Mouse (Mus musculus) C2C12 (cell line): ENCODE measurements around the gene Col16a1. TPM values are rescaled to one million over a fixed set of nuclear protein-coding genes. Genes with fewer than 3 reads are reported as not detected.

Experiments
- H3K27me3 ChIP-seq: one replicate; pipeline ENCODE4 v1.6.1; 2011; ENCODE audit not compliant: control insufficient read depth, insufficient read depth, insufficient read length
- H3K36me3 ChIP-seq: one replicate; pipeline ENCODE4 v1.6.1; 2011; ENCODE audit not compliant: control insufficient read depth, insufficient read depth
- H3K4me3 ChIP-seq: one replicate; pipeline ENCODE4 v1.5.1; 2011; ENCODE audit warnings: mild to moderate bottlenecking, control low read depth; ENCODE audit not compliant: poor library complexity, insufficient read depth, severe bottlenecking
- H3K79me2 ChIP-seq: one replicate; pipeline ENCODE4 v1.6.1; 2011; ENCODE audit not compliant: control insufficient read depth, insufficient read depth
- H3K79me3 ChIP-seq: one replicate; pipeline ENCODE4 v1.6.1; 2011; ENCODE audit warnings: low read depth, control low read depth
- H3ac ChIP-seq: one replicate; pipeline ENCODE3; 2011; ENCODE audit warnings: low read depth; ENCODE audit not compliant: control insufficient read depth, insufficient read length
- CEBPB ChIP-seq: IDR thresholded peaks from one replicate; pipeline ENCODE4 v1.6.1; 2011; ENCODE audit warnings: low read depth, mild to moderate bottlenecking, control low read depth, moderate library complexity
- CTCF ChIP-seq: IDR thresholded peaks from one replicate; pipeline ENCODE4 v1.5.1; 2011; ENCODE audit not compliant: control insufficient read depth, insufficient read depth, insufficient read length
- FOSL1 ChIP-seq: IDR thresholded peaks from one replicate; pipeline ENCODE4 v1.8.0; 2011; ENCODE audit warnings: mild to moderate bottlenecking, low read length; ENCODE audit not compliant: poor library complexity, insufficient read depth, severe bottlenecking
- MAX ChIP-seq: IDR thresholded peaks from one replicate; pipeline ENCODE4 v1.6.1; 2011; ENCODE audit warnings: mild to moderate bottlenecking, control low read depth
- MYOD1 ChIP-seq: IDR thresholded peaks from one replicate; pipeline ENCODE4 v1.6.1; 2011; ENCODE audit warnings: low read depth; ENCODE audit not compliant: control insufficient read depth, insufficient read length
- MYOG ChIP-seq: IDR thresholded peaks from one replicate; pipeline ENCODE4 v1.6.1; 2011; ENCODE audit not compliant: control insufficient read depth, insufficient read length; ENCODE audit errors: extremely low read depth
- USF1 ChIP-seq: IDR thresholded peaks from one replicate; pipeline ENCODE4 v1.6.1; 2011; ENCODE audit warnings: low read depth, mild to moderate bottlenecking, control low read depth, moderate library complexity
- polyA plus RNA-seq: library from polyadenylated mRNA; unstranded; fragments of >200 nt; fragmentation: generic; extraction: Trizol; gene quantifications from one replicate; pipeline ENCODE4 v1.2.1, GENCODE M21; 2012; ENCODE audit warnings: missing spikeins

Gene Col16a1
- polyA plus RNA-seq, 1 experiment: 7.5 TPM

DNA sequence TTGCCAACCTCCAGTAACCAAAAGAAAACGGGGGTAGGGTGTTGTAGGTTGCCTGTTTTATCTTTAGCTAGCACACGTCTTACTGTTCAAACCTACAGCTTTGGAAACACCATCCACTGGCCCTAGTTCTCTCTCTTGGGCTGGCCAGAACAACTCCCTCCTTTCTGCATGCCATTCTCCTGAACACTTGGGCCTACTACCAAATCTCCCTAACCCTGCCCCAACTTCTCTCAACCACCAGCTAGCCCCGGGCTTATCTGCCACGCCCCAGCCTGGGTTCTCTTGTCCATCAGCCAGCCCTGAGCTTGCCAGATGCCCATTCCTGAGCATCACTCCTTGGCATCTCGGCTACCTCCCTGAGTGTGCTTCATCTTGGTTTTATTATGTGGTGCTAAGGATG is 81.3 kb downstream of the Col16a1 start:
- Histone ChIP-seq H3K79me3 (no peaks in the 10 kb centered on the region), H3K36me3 (peaks cover 19% of the 10 kb centered on the region), H3K4me3 (no peak overlapping the region), H3K79me2 (no peaks in the 10 kb centered on the region), H3ac (no peak overlapping the region), H3K27me3 (no peaks in the 10 kb centered on the region)
- TF ChIP-seq MYOD1: no peak
- TF ChIP-seq MYOG: no peak
- TF ChIP-seq CEBPB: no peak
- no peak for TF ChIP-seq USF1
- no peak for TF ChIP-seq FOSL1
- no peak for TF ChIP-seq CTCF
- no peak for TF ChIP-seq MAX

- H3K79me2 ChIP-seq: no peaks in the 10 kb centered on the region
- no peak overlapping the region for H3K4me3 ChIP-seq
- no peaks in the 10 kb centered on the region for H3K27me3 ChIP-seq
- no peaks in the 10 kb centered on the region for H3K79me3 ChIP-seq
- TF ChIP-seq MYOG (no peak), USF1 (no peak), MAX (no peak), FOSL1 (no peak), CTCF (no peak), CEBPB (no peak), MYOD1 (no peak)
- peaks cover 13% of the 10 kb centered on the region for H3K36me3 ChIP-seq
- H3ac ChIP-seq: no peak overlapping the region
These were observed 82.4 kb downstream of the Col16a1 start for GRCm38 (mm10) chr4:130130082-130130481.

- peaks cover 12% of the 10 kb centered on the region for H3K36me3 ChIP-seq
- no peaks in the 10 kb centered on the region for H3K79me2 ChIP-seq
- TF ChIP-seq MYOD1 (no peak), MYOG (no peak), FOSL1 (no peak), MAX (no peak), USF1 (no peak), CEBPB (no peak), CTCF (no peak)
- no peak overlapping the region for H3K4me3 ChIP-seq
- no peaks in the 10 kb centered on the region for H3K79me3 ChIP-seq
- H3K27me3 ChIP-seq: peaks cover 6% of the 10 kb centered on the region
- no peak overlapping the region for H3ac ChIP-seq
These were observed 83.2 kb downstream of the Col16a1 start for GRCm38 (mm10) chr4:130130641-130131350.

- no peak for TF ChIP-seq FOSL1
- no peak for TF ChIP-seq MAX
- TF ChIP-seq CEBPB: no peak
- no peak for TF ChIP-seq USF1
- TF ChIP-seq MYOG: no peak
- TF ChIP-seq CTCF: no peak
- TF ChIP-seq MYOD1: no peak
- peaks cover 10% of the 10 kb centered on the region for H3K27me3 ChIP-seq
- peaks cover 12% of the 10 kb centered on the region for H3K36me3 ChIP-seq
- no peak overlapping the region for H3K4me3 ChIP-seq
- no peak overlapping the region for H3ac ChIP-seq
- no peaks in the 10 kb centered on the region for H3K79me3 ChIP-seq
- no peaks in the 10 kb centered on the region for H3K79me2 ChIP-seq
These were observed 83.9 kb downstream of the Col16a1 start for GRCm38 (mm10) chr4:130131448-130132105.

DNA sequence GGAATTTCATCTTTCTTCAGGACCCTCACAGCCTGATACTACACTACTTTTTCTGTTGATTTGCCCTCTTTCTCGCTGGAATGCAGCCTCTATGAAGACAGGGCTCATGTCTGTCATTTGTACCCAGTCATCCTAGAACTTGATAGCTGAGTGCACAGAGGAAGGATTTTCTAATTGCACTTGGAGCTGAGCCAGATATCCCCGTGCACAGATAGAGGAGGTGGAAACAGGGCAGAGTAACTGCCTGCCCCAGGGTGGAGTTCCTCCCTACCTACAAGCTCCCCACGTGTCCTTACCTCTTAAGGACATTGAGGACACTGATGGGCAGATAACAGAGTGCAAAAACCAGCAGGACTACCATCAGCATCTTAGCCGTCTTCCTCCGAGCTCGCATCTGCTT is 85.8 kb downstream of the Col16a1 start:
- Histone ChIP-seq H3ac (no peak overlapping the region), H3K36me3 (no peaks in the 10 kb centered on the region), H3K79me3 (no peaks in the 10 kb centered on the region), H3K27me3 (peaks cover 24% of the 10 kb centered on the region), H3K4me3 (no peak overlapping the region), H3K79me2 (no peaks in the 10 kb centered on the region)
- TF ChIP-seq CTCF (no peak), USF1 (no peak), FOSL1 (no peak), MYOD1 (no peak), CEBPB (no peak), MYOG (no peak), MAX (no peak)
